Mouse (Mus musculus): ENCODE data around the gene Adcy6.

- TF ChIP-seq POLR2A (IDR thresholded peaks at IDR 0.05; ENCODE audit: low read depth, low read length) (no peak), CTCF (IDR thresholded peaks at IDR 0.05; ENCODE audit: borderline replicate concordance, insufficient read depth, low read length) (no peak)
Measured at GRCm38 (mm10) chr15:98573293-98573692, 36.6 kb downstream of the Adcy6 start.
